Mouse (Mus musculus) inflammation-experienced regulatory T-cells, adult 6 months (primary cell): ENCODE measurements around the gene Akr7a5. TPM values are rescaled to one million over a fixed set of nuclear protein-coding genes. Genes with fewer than 3 reads are reported as not detected.

Source experiments
- ATAC-seq: one replicate; pipeline ENCODE4 v1.8.0; 2017
- polyA plus RNA-seq, 3 experiments: library from polyadenylated mRNA; unstranded; fragments of 100-300 nt; shearing (Covaris generic); gene quantifications; one replicate each; pipeline ENCODE4 v1.2.1; 2017

The Akr7a5 gene
- polyA plus RNA-seq, 3 experiments from 2014 or later = 5.4 to 7.7 (median 6.8) TPM

- ATAC-seq = no peak
Observed at GRCm38 (mm10) chr4:139360761-139361548, 50.4 kb downstream of the Akr7a5 start.

- ATAC-seq = no peak
Observed at GRCm38 (mm10) chr4:139367336-139367735, 56.8 kb downstream of the Akr7a5 start.

Other genes with a start within 250 kb of the Akr7a5 start
- not detected for gene Htr6, start 235.2 kb upstream of the Akr7a5 start, polyA plus RNA-seq
- under 1 TPM in 2 of 3 experiments, not detected in 1; 0.60 to 0.82 TPM for gene Nbl1, start 217.8 kb upstream of the Akr7a5 start, polyA plus RNA-seq
- gene Minos1, start 179.6 kb upstream of the Akr7a5 start, polyA plus RNA-seq = 100 to 1,000 TPM; 341 to 392 (median 352) TPM
- 100 to 1,000 TPM; 536 to 831 (median 607) TPM for gene Capzb, start 117.8 kb upstream of the Akr7a5 start, polyA plus RNA-seq
- 10 to 100 TPM in 1 of 3 experiments, 1 to 10 TPM in 2; 7.6 to 10.0 (median 9.7) TPM for gene Pqlc2, start within 50 bp of the Akr7a5 start, polyA plus RNA-seq
- 10 to 100 TPM; 34.9 to 56.1 (median 49.1) TPM for gene Mrto4, start 41.8 kb downstream of the Akr7a5 start, polyA plus RNA-seq
- gene Emc1, start 41.8 kb downstream of the Akr7a5 start, polyA plus RNA-seq = 10 to 100 TPM; 19.5 to 25.3 (median 24.8) TPM
- gene Ubr4, start 41.9 kb downstream of the Akr7a5 start, polyA plus RNA-seq = 10 to 100 TPM; 32.1 to 69.4 (median 56.7) TPM
- 1 to 10 TPM; 2.7 to 5.1 (median 4.2) TPM for gene Iffo2, start 219.8 kb downstream of the Akr7a5 start, polyA plus RNA-seq